Mouse (Mus musculus) gastrocnemius, postnatal 10 days (tissue): ENCODE results near the gene Tspan9. TPM values are rescaled to one million over a fixed set of nuclear protein-coding genes. Genes with fewer than 3 reads are reported as not detected.

Experiments used
- DNase-seq: peaks from one replicate; pipeline ENCODE4 v3.0.0; 2021; ENCODE audit warnings: mixed read lengths
- total RNA-seq, 2 experiments: library from RNA; stranded (reverse); gene quantifications; 2 replicates each; pipeline ENCODE4 v1.2.3; 2021

Gene Tspan9
- total RNA-seq, 2 experiments from 2014 or later = 109 to 119 TPM

GRCm38 (mm10) chr6:128133679-128134191 is 9.7 kb downstream of the Tspan9 start:
- no peak for DNase-seq

GRCm38 (mm10) chr6:128132581-128132980 is 10.8 kb downstream of the Tspan9 start:
- no peak for DNase-seq

DNA sequence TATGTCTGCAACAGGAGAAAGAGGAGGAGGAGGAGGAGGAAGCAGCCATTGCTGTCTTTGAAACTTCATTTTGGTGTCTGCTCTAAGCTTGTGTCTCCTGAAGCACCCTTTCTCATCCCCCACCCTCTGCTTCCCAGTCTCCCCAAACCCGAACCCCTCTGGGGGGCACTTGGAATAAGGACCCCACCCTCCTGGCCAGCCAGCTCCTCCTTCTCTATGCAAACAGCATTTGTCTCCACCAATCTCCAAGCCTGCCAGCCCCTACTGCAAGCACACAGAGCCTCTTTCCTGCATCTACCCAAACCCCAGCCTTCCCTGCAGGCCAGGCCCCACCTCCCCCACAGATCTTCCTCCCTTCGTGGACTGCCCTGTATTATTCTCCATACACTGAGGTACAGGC is 12.0 kb downstream of the Tspan9 start:
- no peak for DNase-seq

DNA sequence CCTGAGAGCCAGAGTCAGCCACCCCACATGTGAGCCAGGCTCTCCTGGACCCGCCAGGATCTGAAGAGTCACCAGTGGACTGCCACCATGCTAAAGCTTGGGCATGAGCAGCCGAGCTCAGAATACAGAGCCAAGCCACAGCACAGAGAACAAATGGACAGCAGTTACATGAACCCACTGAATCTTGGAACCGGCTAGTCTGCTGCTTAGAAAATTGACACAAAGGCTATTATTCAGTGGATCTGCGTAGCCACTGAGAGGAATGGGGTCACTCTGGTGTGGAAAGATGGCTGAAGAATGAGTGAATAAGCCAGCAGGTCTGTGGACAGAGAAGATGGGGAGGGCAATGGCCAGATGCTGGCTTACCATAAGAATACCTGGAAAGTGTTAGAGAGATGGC is 12.7 kb downstream of the Tspan9 start:
- no peak for DNase-seq

GRCm38 (mm10) chr6:128129382-128129781 is 14.0 kb downstream of the Tspan9 start:
- no peak for DNase-seq

DNA sequence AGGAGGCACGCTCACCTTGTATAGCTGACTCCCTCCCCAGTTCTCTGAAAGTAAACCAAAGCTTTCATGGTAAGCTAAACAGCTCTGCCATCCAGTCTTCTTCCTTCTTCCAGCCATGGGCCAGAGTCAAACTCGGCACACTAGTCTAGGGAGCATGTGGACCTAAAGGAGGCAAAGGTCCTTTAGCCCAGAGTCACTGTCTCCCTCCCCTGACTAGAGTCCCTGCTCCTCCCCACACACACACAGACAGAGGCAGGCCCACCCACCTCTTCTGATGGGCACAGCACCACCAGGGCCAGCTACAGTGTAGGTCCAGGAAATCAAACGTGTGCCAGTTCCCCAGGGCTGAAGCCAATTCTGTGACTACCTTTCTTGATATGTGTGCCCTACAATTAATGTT is 16.1 kb downstream of the Tspan9 start:
- no peak for DNase-seq

GRCm38 (mm10) chr6:128126876-128127275 is 16.5 kb downstream of the Tspan9 start:
- peak; percentile 41 for DNase-seq

GRCm38 (mm10) chr6:128125464-128125863 is 17.9 kb downstream of the Tspan9 start:
- DNase-seq = no peak

- DNase-seq = peak; percentile 1
Observed at GRCm38 (mm10) chr6:128124222-128124971, 19.0 kb downstream of the Tspan9 start.

- DNase-seq = peak; percentile 7
Observed at GRCm38 (mm10) chr6:128122127-128122526, 21.3 kb downstream of the Tspan9 start.

DNA sequence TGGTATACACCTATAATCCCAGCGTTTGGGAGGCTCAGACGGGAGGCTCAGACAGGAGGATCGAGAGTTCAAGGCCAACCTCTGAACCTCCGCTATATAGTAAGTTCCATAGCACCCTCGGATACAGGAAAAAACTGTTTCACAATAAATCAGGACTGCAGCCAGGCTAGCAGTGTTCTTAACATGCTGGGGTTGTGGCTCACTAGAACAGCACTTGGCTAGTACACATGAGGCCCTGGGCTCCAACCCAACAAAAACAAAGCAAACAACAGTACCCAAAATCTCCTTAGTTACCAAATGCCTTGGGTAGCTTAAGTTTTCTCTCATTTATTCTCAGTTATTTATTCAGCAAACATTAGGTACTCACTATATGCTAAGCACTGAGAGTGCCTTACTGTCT is 21.7 kb downstream of the Tspan9 start:
- DNase-seq = peak; percentile 26

DNA sequence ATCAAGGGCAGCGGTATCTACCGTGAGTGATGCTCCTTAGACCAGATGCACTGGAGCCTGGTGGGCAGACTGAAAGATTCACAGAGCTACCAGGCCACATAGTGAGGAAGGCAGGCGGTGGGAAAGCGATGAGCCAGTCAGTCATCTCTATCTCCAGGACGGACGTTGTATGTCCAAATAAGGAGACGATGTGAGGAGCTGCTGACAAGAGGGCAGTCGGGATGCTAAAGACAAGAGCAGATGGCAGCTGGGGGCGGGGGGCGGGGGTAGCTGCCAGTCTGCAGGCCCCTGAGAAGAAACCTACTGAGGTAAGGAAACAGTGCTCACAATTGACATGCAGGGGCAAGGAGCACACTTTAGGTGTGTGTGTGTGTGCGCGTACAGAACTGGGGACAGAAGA is 22.6 kb downstream of the Tspan9 start:
- DNase-seq = no peak

DNA sequence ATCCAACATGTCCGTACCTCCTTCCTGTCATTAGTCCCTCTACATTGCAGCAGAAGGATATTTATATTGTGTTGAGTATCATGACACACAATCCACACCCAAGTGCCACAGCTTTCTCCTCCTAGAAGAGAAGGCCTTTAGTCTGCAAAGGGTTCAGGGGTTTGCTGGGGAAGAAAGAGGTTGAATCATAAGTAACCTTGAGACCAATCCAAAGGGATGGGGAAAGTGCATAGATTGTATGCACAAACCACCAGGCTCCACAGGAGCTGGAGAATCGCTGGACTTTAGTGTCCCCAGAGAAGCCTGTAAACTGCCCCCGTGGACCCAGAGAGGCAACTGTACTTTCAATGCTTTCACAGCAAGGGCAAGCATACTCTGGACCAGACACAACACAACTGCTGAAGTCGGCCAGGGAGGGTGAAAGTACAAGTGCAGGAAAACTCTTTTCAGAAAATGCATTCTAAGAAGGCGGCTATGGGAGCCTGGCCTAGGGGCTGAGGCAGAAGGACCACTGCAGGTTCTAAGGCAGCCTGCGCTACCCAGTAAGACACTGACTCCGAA is 24.6 kb downstream of the Tspan9 start:
- no peak for DNase-seq

DNA sequence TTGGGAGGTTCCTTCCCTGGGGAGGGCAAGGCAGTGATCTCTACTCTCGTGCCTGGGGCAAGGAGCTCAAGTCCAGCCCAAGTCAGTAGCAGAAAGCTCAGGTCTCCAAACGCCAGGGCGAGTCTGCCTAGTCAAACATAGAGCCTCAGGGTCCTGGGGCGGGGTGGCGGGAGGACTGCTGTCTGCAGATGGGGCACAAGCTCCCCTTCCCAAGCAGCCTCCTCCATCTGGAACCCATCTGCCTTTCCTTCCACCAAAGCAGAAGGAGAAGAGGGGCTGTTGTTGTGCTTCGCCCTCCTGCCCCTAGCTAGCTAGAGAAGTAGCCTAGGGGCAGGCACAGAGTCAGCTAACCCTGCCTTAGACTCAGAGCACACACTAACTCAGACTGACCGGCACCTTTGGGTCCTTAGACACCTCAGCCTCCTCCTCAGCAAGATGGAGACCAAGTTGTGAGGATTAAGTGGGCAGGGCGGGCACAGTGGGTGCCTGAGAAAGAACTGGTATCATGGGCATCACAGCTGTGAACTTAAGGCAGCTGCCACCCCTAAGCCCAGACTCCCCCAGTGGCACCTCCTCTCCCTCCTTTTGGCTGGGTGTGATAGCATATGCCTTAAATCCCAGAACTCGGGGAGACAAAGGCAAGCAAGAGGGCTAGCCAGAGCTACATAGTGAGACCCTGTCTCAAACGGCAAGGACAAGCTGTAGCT is 26.4 kb downstream of the Tspan9 start:
- DNase-seq = no peak

DNA sequence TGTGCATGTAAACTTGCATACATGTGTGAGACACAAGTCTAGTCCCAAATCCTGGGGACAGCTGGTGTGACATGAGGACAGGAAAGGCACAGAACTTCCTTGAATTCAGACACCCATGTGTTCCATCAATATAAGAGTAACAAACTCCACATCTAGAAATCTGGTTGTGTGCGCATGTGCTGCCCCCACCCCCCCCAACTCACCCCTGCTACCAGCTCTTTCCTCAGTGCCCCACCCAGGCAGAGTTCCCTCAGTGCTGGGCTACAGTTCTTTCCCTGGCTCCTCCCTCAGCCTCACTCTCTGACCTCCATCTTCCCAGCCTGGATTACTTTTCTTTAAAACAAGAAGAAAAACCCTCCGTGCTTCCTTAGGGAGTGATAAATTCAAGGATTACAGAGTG is 27.1 kb downstream of the Tspan9 start:
- no peak for DNase-seq

- DNase-seq = no peak
Observed at GRCm38 (mm10) chr6:128115121-128115520, 28.3 kb downstream of the Tspan9 start.

DNA sequence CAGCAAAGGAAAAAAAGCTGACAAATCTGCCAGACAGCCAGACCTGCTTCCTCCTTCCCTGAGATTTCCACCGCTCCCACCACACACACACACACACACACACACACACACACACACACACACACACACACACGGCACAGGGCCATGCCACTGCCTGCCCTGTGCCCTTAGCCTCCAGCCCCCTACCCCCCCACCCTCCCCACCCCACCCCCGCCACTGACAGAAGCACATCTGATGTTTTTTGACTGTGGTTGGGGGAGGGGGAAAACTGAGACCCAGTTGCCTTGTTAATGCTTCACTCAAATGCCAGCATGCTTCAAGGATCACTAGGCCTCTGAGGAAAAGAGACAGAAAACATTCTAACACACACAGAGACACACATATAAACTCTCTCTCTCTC is 30.8 kb downstream of the Tspan9 start:
- no peak for DNase-seq

DNA sequence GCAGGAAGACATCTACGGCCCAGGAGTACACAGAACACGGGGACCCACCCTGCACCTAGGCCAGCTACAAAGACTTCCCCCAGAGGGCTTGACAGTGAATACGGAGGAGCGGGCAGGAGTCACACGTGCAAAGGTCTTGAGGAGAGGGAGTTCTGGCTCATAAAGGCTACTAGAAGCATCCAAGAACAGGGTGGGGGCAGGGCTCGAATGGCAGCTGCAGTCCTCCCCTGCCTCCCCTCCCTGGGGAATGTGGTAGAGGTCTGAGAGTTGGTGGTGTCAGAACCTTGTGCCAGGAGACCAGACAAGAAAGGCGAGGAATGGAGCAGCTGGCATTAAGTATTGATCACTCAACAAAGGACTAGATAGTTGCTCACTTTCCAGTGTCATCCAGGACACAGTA is 31.6 kb downstream of the Tspan9 start:
- DNase-seq = no peak

- DNase-seq = no peak
Observed at GRCm38 (mm10) chr6:128108324-128109035, 34.9 kb downstream of the Tspan9 start.

DNA sequence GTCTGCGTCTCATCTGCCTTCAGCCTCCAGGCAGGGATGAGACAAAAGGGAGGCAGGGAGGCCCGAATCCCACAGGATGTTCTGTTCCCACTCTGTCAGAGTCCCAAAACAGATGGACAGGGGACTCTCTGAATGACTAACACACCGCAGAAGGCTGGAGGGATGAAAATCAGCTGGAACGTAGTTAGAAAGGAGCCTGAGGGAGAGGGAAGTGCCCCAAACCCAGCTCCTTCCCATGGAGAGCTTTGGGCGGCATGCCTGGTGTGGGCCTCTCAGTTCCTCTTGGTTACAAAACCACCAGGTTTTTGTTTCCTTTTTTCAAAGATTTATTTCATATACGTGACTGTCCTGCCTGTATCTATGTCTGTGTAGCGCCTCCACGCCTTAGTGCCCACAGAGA is 35.7 kb downstream of the Tspan9 start:
- DNase-seq = no peak

DNA sequence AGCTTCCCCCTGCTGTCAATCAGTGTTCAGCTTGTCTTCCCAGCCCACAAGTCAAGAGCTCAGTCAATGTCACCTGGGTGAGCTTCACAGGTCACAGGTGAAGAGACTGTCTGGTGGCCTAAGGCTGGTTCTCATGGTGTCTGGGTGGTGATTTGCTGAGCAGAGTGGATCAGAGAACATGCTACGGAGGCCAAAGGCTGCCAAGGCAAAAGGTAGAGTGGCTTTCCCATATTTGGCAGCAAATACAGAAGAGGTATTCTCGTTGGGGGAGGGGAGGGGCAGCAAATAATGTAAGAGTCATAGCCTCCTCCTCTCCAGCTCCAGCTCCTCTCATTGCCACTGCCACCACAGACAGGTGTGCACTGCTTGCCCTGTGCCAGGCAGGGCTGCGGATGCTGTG is 37.2 kb downstream of the Tspan9 start:
- no peak for DNase-seq

- no peak for DNase-seq
Observed at GRCm38 (mm10) chr6:128104712-128105324, 38.6 kb downstream of the Tspan9 start.
